Mouse (Mus musculus): Measurements from ENCODE around the gene Cul9. TPM values are rescaled to one million over a fixed set of nuclear protein-coding genes. Genes with fewer than 3 reads are reported as not detected.
"Not testable (repeated sequence)": the region's sequence is repeated elsewhere in the genome, so short reads cannot be mapped to it uniquely, and the experiment has no call there.

The Cul9 gene
- 65.3 and 66.8 TPM in 2 replicates for polyA plus RNA-seq (2012; rRNA removed)

GRCm38 (mm10) chr17:46545813-46546564, at the start of gene Cul9:
Cul9 (minus strand) TSS chr17:46546388.
- DNase-seq (ENCODE audit: extremely low spot score in 1 of 2, low spot score in 1 of 2), result peak; percentile 81 to 92

GRCm38 (mm10) chr17:46595336-46595735, 49.1 kb upstream of the Cul9 start:
- DNase-seq (ENCODE audit: extremely low spot score in 1 of 2, low spot score in 1 of 2), result peak in 1 of 2 experiments; percentile 38

GRCm38 (mm10) chr17:46594606-46595005, 48.4 kb upstream of the Cul9 start:
- DNase-seq (ENCODE audit: extremely low spot score in 1 of 2, low spot score in 1 of 2), result no peak

- no peak for DNase-seq (ENCODE audit: extremely low spot score in 1 of 2, low spot score in 1 of 2)
These were observed 46.9 kb upstream of the Cul9 start for GRCm38 (mm10) chr17:46593124-46593523.

GRCm38 (mm10) chr17:46591406-46591805, 45.2 kb upstream of the Cul9 start:
- DNase-seq (ENCODE audit: extremely low spot score in 1 of 2, low spot score in 1 of 2), result no peak

GRCm38 (mm10) chr17:46590439-46590838, 44.3 kb upstream of the Cul9 start:
- no peak for DNase-seq (ENCODE audit: extremely low spot score in 1 of 2, low spot score in 1 of 2)

- DNase-seq (ENCODE audit: extremely low spot score in 1 of 2, low spot score in 1 of 2), result no peak
These were observed 43.6 kb upstream of the Cul9 start for GRCm38 (mm10) chr17:46589635-46590314.

- DNase-seq (ENCODE audit: extremely low spot score in 1 of 2, low spot score in 1 of 2), result no peak
These were observed 42.7 kb upstream of the Cul9 start for GRCm38 (mm10) chr17:46588913-46589312.

- DNase-seq (ENCODE audit: extremely low spot score in 1 of 2, low spot score in 1 of 2), result no peak
These were observed 42.0 kb upstream of the Cul9 start for GRCm38 (mm10) chr17:46588173-46588572.

GRCm38 (mm10) chr17:46586327-46586726, 40.1 kb upstream of the Cul9 start:
- no peak for DNase-seq (ENCODE audit: extremely low spot score in 1 of 2, low spot score in 1 of 2)

GRCm38 (mm10) chr17:46578650-46579049, 32.5 kb upstream of the Cul9 start:
- no peak for DNase-seq (ENCODE audit: extremely low spot score in 1 of 2, low spot score in 1 of 2)

- no peak for DNase-seq (ENCODE audit: extremely low spot score in 1 of 2, low spot score in 1 of 2)
These were observed 29.9 kb upstream of the Cul9 start for GRCm38 (mm10) chr17:46576070-46576469.

- DNase-seq (ENCODE audit: extremely low spot score in 1 of 2, low spot score in 1 of 2), result no peak
These were observed 28.3 kb upstream of the Cul9 start for GRCm38 (mm10) chr17:46574535-46574934.

GRCm38 (mm10) chr17:46571005-46571404, 24.8 kb upstream of the Cul9 start:
- DNase-seq (ENCODE audit: extremely low spot score in 1 of 2, low spot score in 1 of 2), result no peak

GRCm38 (mm10) chr17:46559146-46559545, 13.0 kb upstream of the Cul9 start:
- DNase-seq (ENCODE audit: extremely low spot score in 1 of 2, low spot score in 1 of 2), result no peak

- no peak for DNase-seq (ENCODE audit: extremely low spot score in 1 of 2, low spot score in 1 of 2)
These were observed 12.0 kb upstream of the Cul9 start for GRCm38 (mm10) chr17:46558151-46558550.

- not testable (repeated sequence) for DNase-seq (ENCODE audit: extremely low spot score in 1 of 2, low spot score in 1 of 2)
These were observed 11.1 kb upstream of the Cul9 start for GRCm38 (mm10) chr17:46557321-46557720.

GRCm38 (mm10) chr17:46556584-46556945, 10.4 kb upstream of the Cul9 start:
- DNase-seq (ENCODE audit: extremely low spot score in 1 of 2, low spot score in 1 of 2), result no peak

- DNase-seq (ENCODE audit: extremely low spot score in 1 of 2, low spot score in 1 of 2), result peak; percentile 99
These were observed 9.7 kb upstream of the Cul9 start, which contains the start of gene Srf for GRCm38 (mm10) chr17:46555673-46556583. Srf (minus strand) TSS chr17:46556175.

- no peak for DNase-seq (ENCODE audit: extremely low spot score in 1 of 2, low spot score in 1 of 2)
These were observed 8.9 kb upstream of the Cul9 start for GRCm38 (mm10) chr17:46554977-46555672.
